Mouse (Mus musculus) ES-Bruce4 (cell line): ENCODE data around the gene Kcnj4. TPM values are rescaled to one million over a fixed set of nuclear protein-coding genes. Genes with fewer than 3 reads are reported as not detected.

Experiments used
- H3K27ac ChIP-seq: 2 replicates; pipeline ENCODE4 v1.5.1; 2012; ENCODE audit warnings: low read length, inconsistent platforms; ENCODE audit not compliant: insufficient read depth
- H3K27me3 ChIP-seq: 2 replicates; pipeline ENCODE4 v1.6.1; 2012; ENCODE audit warnings: mild to moderate bottlenecking, low read length, inconsistent platforms; ENCODE audit not compliant: control insufficient read depth, poor library complexity, insufficient read depth, severe bottlenecking
- H3K36me3 ChIP-seq: 2 replicates; pipeline ENCODE4 v1.6.1; 2012; ENCODE audit warnings: inconsistent platforms, mild to moderate bottlenecking, low read length, moderate library complexity; ENCODE audit not compliant: control insufficient read depth, poor library complexity, insufficient read depth, severe bottlenecking
- H3K4me1 ChIP-seq: one replicate; pipeline ENCODE4 v1.8.1; 2011; ENCODE audit warnings: low read length; ENCODE audit not compliant: control insufficient read depth, insufficient read depth
- H3K4me3 ChIP-seq: 2 replicates; pipeline ENCODE4 v1.5.1; 2011; ENCODE audit warnings: low read depth, mild to moderate bottlenecking, low read length
- H3K9ac ChIP-seq: 2 replicates; pipeline ENCODE4 v1.6.1; 2012; ENCODE audit warnings: low read depth, mild to moderate bottlenecking, inconsistent platforms; ENCODE audit not compliant: poor library complexity, severe bottlenecking
- H3K9me3 ChIP-seq: replicated peaks from 2 replicates; pipeline ENCODE4 v1.6.1; 2012; ENCODE audit warnings: mild to moderate bottlenecking, low read length, inconsistent platforms; ENCODE audit not compliant: control insufficient read depth, poor library complexity, insufficient read depth, severe bottlenecking
- CTCF ChIP-seq: IDR thresholded peaks from one replicate; pipeline ENCODE4 v1.8.1; 2011; ENCODE audit warnings: low read depth, low read length
- EP300 ChIP-seq: IDR thresholded peaks from 2 replicates; pipeline ENCODE4 v1.6.1; 2011; ENCODE audit warnings: low read depth, low read length; ENCODE audit not compliant: insufficient read depth
- POLR2A ChIP-seq: IDR thresholded peaks from one replicate; pipeline ENCODE4 v1.8.1; 2011; ENCODE audit warnings: low read length; ENCODE audit not compliant: insufficient read depth
- polyA plus RNA-seq: library from polyadenylated mRNA; stranded (reverse); fragments of >200 nt; gene quantifications from 2 replicates; pipeline ENCODE4 v1.2.4, GENCODE M21; 2011; ENCODE audit warnings: low read depth; ENCODE audit not compliant: missing spikeins, insufficient read depth, insufficient read length

Kcnj4 gene
- polyA plus RNA-seq, 1 experiment, result 4.5 TPM

GRCm38 (mm10) chr15:79442961-79443518, 62.0 kb downstream of the Kcnj4 start:
- Histone ChIP-seq H3K27me3 (no peaks in the 10 kb centered on the region), H3K36me3 (no peaks in the 10 kb centered on the region), H3K27ac (no peak overlapping the region), H3K9ac (no peak overlapping the region), H3K4me3 (no peak overlapping the region), H3K9me3 (no peaks in the 10 kb centered on the region), H3K4me1 (peaks cover 17% of the 10 kb centered on the region)
- TF ChIP-seq EP300 (no peak), POLR2A (no peak), CTCF (no peak)

- H3K4me1 ChIP-seq, result peaks cover 22% of the 10 kb centered on the region
- TF ChIP-seq CTCF, result no peak
- no peak for TF ChIP-seq EP300
- no peak for TF ChIP-seq POLR2A
- no peaks in the 10 kb centered on the region for H3K27me3 ChIP-seq
- peak overlapping the region; percentile 95 for H3K9ac ChIP-seq
- peak overlapping the region; percentile 53 for H3K4me3 ChIP-seq
- H3K9me3 ChIP-seq, result no peaks in the 10 kb centered on the region
- no peak overlapping the region for H3K27ac ChIP-seq
- H3K36me3 ChIP-seq, result no peaks in the 10 kb centered on the region
These were observed 62.8 kb downstream of the Kcnj4 start for GRCm38 (mm10) chr15:79442257-79442611.

GRCm38 (mm10) chr15:79441331-79442256, 63.4 kb downstream of the Kcnj4 start:
- H3K9ac ChIP-seq, result peak overlapping the region; percentile 95
- H3K27ac ChIP-seq, result 0 out of 2 replicates have a peak overlapping the region, but pooled peaks have one; percentile 24
- no peaks in the 10 kb centered on the region for H3K27me3 ChIP-seq
- TF ChIP-seq POLR2A (no peak), EP300 (no peak), CTCF (no peak)
- H3K9me3 ChIP-seq, result no peaks in the 10 kb centered on the region
- H3K4me1 ChIP-seq, result peaks cover 22% of the 10 kb centered on the region
- H3K4me3 ChIP-seq, result peak overlapping the region; percentile 67
- no peaks in the 10 kb centered on the region for H3K36me3 ChIP-seq

- Histone ChIP-seq H3K9me3 (no peaks in the 10 kb centered on the region), H3K36me3 (no peaks in the 10 kb centered on the region), H3K4me3 (peak overlapping the region; percentile 67), H3K27ac (0 out of 2 replicates have a peak overlapping the region, but pooled peaks have one; percentile 24), H3K27me3 (no peaks in the 10 kb centered on the region), H3K4me1 (peaks cover 29% of the 10 kb centered on the region), H3K9ac (peak overlapping the region; percentile 95)
- TF ChIP-seq CTCF (no peak), POLR2A (no peak), EP300 (no peak)
These were observed 64.2 kb downstream of the Kcnj4 start for GRCm38 (mm10) chr15:79440651-79441330.

- no peaks in the 10 kb centered on the region for H3K36me3 ChIP-seq
- H3K9me3 ChIP-seq, result no peaks in the 10 kb centered on the region
- H3K27ac ChIP-seq, result no peak overlapping the region
- no peaks in the 10 kb centered on the region for H3K27me3 ChIP-seq
- no peak for TF ChIP-seq CTCF
- no peak for TF ChIP-seq POLR2A
- TF ChIP-seq EP300, result no peak
- peak overlapping the region; percentile 95; the same call in 1 of the 2 replicates for H3K9ac ChIP-seq
- H3K4me3 ChIP-seq, result no peak overlapping the region
- H3K4me1 ChIP-seq, result peaks cover 34% of the 10 kb centered on the region
These were observed 64.8 kb downstream of the Kcnj4 start for GRCm38 (mm10) chr15:79440223-79440622.

- H3K27ac ChIP-seq, result peak overlapping the region; percentile 42; the same call in 1 of the 2 replicates
- peaks cover 38% of the 10 kb centered on the region for H3K4me1 ChIP-seq
- no peak for TF ChIP-seq EP300
- TF ChIP-seq POLR2A, result no peak
- TF ChIP-seq CTCF, result no peak
- no peaks in the 10 kb centered on the region for H3K9me3 ChIP-seq
- no peaks in the 10 kb centered on the region for H3K36me3 ChIP-seq
- no peak overlapping the region for H3K4me3 ChIP-seq
- H3K9ac ChIP-seq, result no peak overlapping the region
- no peaks in the 10 kb centered on the region for H3K27me3 ChIP-seq
These were observed 65.7 kb downstream of the Kcnj4 start for GRCm38 (mm10) chr15:79439386-79439785.
